Mouse (Mus musculus): ENCODE data around the gene Cntn2. TPM values are rescaled to one million over a fixed set of nuclear protein-coding genes. Genes with fewer than 3 reads are reported as not detected.
A peak's percentile ranks its signal among the peaks of the same experiment; 100 is the strongest.

Cntn2 gene
- polyA plus RNA-seq, 1 experiment from 2014 or later: 0.16 TPM

- Histone ChIP-seq H3K4me1 (peaks cover 31% of the 10 kb centered on the region), H3K9me3 (no peaks in the 10 kb centered on the region), H3K4me2 (no peak overlapping the region), H3K9ac (no peak overlapping the region), H3K4me3 (no peak overlapping the region), H3K27ac (no peak overlapping the region), H3K27me3 (peaks cover 43% of the 10 kb centered on the region), H3K36me3 (no peaks in the 10 kb centered on the region)
- WGBS: 14% methylated on average over 5 of the region's 5 CpGs
- ATAC-seq (ENCODE audit: borderline replicate concordance, extremely low read depth, low FRiP score, low TSS enrichment): 0 out of 2 replicates have a peak, but pooled peaks have one; percentile 11
Measured at GRCm38 (mm10) chr1:132541824-132542599, 1.0 kb downstream of the Cntn2 start.

DNA sequence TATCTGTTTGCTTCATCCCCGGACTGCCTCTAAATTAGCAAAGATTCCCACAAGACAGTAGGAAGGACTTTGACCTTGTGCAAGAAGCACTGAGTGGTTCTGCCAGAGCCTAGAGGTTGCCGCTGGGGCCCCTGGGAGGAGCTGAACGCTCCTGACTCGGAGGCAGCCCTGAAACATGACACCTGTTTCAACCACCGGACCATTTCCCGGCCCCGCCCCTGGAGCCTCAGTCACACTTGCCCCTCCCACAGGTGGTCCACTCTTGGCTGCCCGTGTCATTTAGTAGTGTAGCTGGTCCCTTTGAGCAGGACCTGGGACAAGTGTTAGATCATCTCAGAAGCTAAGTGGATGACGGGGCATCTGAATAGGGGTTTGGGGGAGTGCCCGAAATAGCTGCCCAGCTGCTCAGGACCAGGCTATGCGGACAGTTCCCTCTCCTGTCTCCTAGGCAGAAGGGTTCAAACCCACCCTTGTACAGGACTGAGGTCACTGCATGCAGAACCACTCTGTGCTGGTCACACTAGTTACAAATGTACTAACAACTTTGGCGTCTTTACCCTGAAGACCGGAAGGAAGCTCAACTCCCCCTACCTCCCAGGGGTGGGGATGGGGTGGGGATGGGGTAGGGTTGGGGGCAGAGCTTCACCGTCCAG lies 1.8 kb downstream of the Cntn2 start:
- Histone ChIP-seq H3K27me3 (peaks cover 43% of the 10 kb centered on the region), H3K9me3 (no peaks in the 10 kb centered on the region), H3K9ac (no peak overlapping the region), H3K4me1 (peaks cover 31% of the 10 kb centered on the region), H3K4me2 (no peak overlapping the region), H3K36me3 (no peaks in the 10 kb centered on the region), H3K4me3 (no peak overlapping the region), H3K27ac (no peak overlapping the region)
- peak; percentile 53; the same call in 1 of the 2 replicates for ATAC-seq (ENCODE audit: borderline replicate concordance, extremely low read depth, low FRiP score, low TSS enrichment)
- 3% methylated on average over 14 of the region's 14 CpGs for WGBS

GRCm38 (mm10) chr1:132540701-132541100 lies 2.4 kb downstream of the Cntn2 start:
- WGBS: 31% methylated on average over 7 of the region's 7 CpGs
- no peak overlapping the region for H3K9ac ChIP-seq
- no peak overlapping the region for H3K4me2 ChIP-seq
- H3K4me3 ChIP-seq: no peak overlapping the region
- H3K9me3 ChIP-seq: no peaks in the 10 kb centered on the region
- ATAC-seq (ENCODE audit: borderline replicate concordance, extremely low read depth, low FRiP score, low TSS enrichment): no peak
- no peak overlapping the region for H3K27ac ChIP-seq
- H3K36me3 ChIP-seq: no peaks in the 10 kb centered on the region
- peaks cover 43% of the 10 kb centered on the region for H3K27me3 ChIP-seq
- H3K4me1 ChIP-seq: peaks cover 31% of the 10 kb centered on the region

- 75% methylated on average over 5 of the region's 5 CpGs for WGBS
- ATAC-seq (ENCODE audit: borderline replicate concordance, extremely low read depth, low FRiP score, low TSS enrichment): no peak
- Histone ChIP-seq H3K4me2 (no peak overlapping the region), H3K27me3 (peaks cover 26% of the 10 kb centered on the region), H3K9ac (no peak overlapping the region), H3K4me3 (no peak overlapping the region), H3K27ac (no peak overlapping the region), H3K9me3 (no peaks in the 10 kb centered on the region), H3K4me1 (peaks cover 34% of the 10 kb centered on the region), H3K36me3 (no peaks in the 10 kb centered on the region)
Measured at GRCm38 (mm10) chr1:132537736-132538135, 5.3 kb downstream of the Cntn2 start.

DNA sequence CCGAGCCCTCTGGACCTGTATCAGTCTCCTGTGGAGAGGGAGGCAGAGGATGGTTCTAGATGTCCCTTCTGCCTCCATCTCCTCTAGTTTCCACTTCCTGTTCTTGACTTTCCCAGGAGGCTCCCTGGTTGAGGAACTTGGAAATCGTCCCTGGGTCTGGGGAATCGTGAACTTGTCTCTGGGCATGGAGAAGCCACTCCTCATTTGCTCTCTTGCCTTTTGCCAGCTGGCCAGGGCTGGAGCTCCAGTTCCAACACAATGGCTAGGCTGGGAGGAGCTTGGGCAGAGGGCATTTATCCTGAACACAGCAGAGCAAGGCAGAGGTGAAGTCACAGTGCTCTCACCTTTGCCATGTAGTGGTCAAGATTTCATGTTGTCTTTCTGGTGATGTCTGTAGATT lies 6.6 kb downstream of the Cntn2 start:
- Histone ChIP-seq H3K36me3 (no peaks in the 10 kb centered on the region), H3K27ac (no peak overlapping the region), H3K9ac (no peak overlapping the region), H3K4me2 (no peak overlapping the region), H3K4me1 (peaks cover 23% of the 10 kb centered on the region), H3K27me3 (peaks cover 18% of the 10 kb centered on the region), H3K4me3 (no peak overlapping the region), H3K9me3 (no peaks in the 10 kb centered on the region)
- 68% methylated on average over 3 of the region's 3 CpGs for WGBS
- no peak for ATAC-seq (ENCODE audit: borderline replicate concordance, extremely low read depth, low FRiP score, low TSS enrichment)

DNA sequence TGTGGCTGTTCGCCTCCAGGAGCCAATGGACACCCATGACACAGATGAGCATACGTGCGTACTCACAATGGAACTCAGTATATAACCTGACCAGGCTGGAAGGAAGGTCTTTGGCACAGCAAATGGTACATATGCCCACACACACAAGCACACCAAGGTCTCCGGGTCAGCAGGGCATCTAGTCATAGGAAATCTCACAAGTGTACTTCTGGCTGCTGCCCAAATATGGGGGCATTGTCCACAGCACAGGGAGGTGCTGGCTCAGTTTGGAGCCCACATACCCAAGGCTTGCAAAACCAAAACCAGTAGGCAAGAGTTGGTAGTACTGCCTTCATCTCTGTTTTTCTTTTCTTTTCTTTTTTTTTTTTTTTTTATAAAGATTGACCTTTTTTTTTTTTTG lies 7.5 kb downstream of the Cntn2 start:
- H3K4me1 ChIP-seq: peaks cover 14% of the 10 kb centered on the region

GRCm38 (mm10) chr1:132533840-132534239 lies 9.2 kb downstream of the Cntn2 start:
- ATAC-seq (ENCODE audit: borderline replicate concordance, extremely low read depth, low FRiP score, low TSS enrichment): no peak

More for the DNA sequence above, 7.5 kb downstream of the Cntn2 start:
- H3K9me3 ChIP-seq: no peaks in the 10 kb centered on the region
- no peak for ATAC-seq (ENCODE audit: borderline replicate concordance, extremely low read depth, low FRiP score, low TSS enrichment)
- H3K27me3 ChIP-seq: peaks cover 11% of the 10 kb centered on the region; the same call in 1 of the 2 replicates
- no peak overlapping the region for H3K4me3 ChIP-seq
- H3K9ac ChIP-seq: no peak overlapping the region
- 84% methylated on average over 4 of the region's 4 CpGs for WGBS
- H3K36me3 ChIP-seq: no peaks in the 10 kb centered on the region
- no peak overlapping the region for H3K4me2 ChIP-seq
- no peak overlapping the region for H3K27ac ChIP-seq

DNA sequence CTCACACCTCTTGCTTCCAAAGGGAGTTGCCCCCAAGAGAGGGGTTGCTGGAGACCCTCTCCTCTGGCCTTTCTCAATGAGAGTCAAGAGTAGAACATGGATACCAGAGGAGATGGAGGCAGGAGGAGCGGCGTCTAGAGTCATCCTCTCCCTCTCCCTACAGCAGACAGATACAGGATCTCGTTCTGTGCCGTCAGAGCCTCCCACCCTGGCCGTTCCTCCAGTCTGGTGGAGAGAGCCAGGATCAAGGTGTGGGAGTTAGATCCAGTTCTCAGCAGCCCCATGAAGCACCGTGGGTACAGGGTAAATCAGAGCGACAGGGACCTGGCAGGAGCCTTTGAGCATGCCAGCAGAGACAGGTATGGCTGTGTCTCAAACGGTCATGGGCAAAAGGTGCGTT lies 10.5 kb downstream of the Cntn2 start:
- no peak overlapping the region for H3K4me3 ChIP-seq
- no peaks in the 10 kb centered on the region for H3K36me3 ChIP-seq
- WGBS: 60% methylated on average over 9 of the region's 9 CpGs
- H3K9ac ChIP-seq: no peak overlapping the region
- no peaks in the 10 kb centered on the region for H3K9me3 ChIP-seq
- no peak overlapping the region for H3K27ac ChIP-seq
- ATAC-seq (ENCODE audit: borderline replicate concordance, extremely low read depth, low FRiP score, low TSS enrichment): no peak
- no peak overlapping the region for H3K4me2 ChIP-seq
- peaks cover 8% of the 10 kb centered on the region; the same call in 1 of the 2 replicates for H3K27me3 ChIP-seq
- 0 out of 2 replicates have a peak, but pooled peaks cover 7% of the 10 kb centered on the region for H3K4me1 ChIP-seq

More at GRCm38 (mm10) chr1:132533840-132534239, 9.2 kb downstream of the Cntn2 start:
- H3K27me3 ChIP-seq: peaks cover 8% of the 10 kb centered on the region; the same call in 1 of the 2 replicates
- no peaks in the 10 kb centered on the region for H3K36me3 ChIP-seq
- H3K4me3 ChIP-seq: no peak overlapping the region
- peaks cover 9% of the 10 kb centered on the region; the same call in 1 of the 2 replicates for H3K4me1 ChIP-seq
- no peak overlapping the region for H3K27ac ChIP-seq
- H3K9me3 ChIP-seq: no peaks in the 10 kb centered on the region
- H3K4me2 ChIP-seq: 0 out of 2 replicates have a peak overlapping the region, but pooled peaks have one; percentile 5
- no peak overlapping the region for H3K9ac ChIP-seq
- WGBS: 8% methylated on average over 8 of the region's 8 CpGs

DNA sequence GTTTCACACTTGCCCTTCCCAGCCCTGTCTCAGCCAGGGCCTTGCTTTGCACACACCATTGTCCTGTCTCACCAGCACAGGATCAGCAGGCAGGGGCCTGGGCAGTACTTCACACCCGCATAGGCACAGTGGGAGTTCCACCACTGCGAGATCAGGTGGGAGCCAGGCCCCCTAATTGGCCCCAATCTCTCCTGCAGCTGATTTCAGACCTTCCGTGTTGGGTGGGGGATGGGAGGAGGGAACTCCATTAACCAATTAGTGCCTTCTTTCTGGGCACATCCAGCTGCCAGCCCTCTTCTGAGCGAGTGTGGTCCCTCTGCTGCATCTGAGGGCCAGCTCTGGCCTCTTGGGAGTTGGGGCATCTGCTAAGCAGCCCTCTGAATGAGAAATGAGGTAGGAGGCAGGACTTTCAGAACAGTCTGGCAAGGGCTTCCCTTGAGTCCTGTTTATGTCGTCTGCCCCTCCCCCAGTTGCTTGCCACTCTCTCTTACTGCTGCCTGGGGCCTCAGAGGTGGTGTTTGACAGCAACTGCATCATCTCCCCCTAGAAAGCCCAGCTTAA lies 12.3 kb downstream of the Cntn2 start:
- no peak for ATAC-seq (ENCODE audit: borderline replicate concordance, extremely low read depth, low FRiP score, low TSS enrichment)

DNA sequence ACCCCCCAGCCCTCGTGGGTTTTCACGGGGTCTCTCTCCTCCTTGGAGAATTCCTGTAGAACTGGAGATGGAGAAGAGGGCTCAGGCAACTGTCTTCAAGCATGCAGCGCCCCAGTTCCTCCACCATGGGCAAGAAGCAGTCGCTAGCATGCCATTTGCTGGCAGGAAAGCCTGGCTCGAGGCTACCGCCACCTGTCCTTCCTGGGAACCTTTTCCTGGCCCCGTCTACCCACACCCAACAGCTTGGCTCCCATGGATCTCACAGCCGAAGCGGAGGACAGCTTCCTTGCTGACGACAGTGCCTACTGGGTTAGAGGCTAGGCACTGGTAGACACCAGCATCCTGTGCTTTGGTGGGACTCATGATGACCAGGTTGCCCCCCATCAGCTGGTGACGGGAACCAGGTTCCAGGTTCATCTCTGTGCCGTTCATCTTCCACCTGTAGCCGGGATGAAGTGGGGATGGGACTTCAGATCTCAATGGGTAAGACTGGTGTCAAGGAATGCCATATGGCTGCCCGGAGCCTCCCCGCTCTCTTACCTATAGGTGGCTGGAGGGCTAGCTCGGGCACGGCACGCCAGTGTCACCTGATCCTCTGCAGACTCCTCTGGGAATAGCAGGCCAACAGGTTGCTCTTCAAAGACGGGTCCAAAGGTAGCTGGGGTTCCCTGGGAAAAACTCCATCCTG lies 14.3 kb downstream of the Cntn2 start:
- Histone ChIP-seq H3K27me3 (peaks cover 12% of the 10 kb centered on the region; the same call in 1 of the 2 replicates), H3K4me2 (no peak overlapping the region), H3K9ac (no peak overlapping the region), H3K4me1 (0 out of 2 replicates have a peak, but pooled peaks cover 4% of the 10 kb centered on the region), H3K27ac (no peak overlapping the region), H3K9me3 (no peaks in the 10 kb centered on the region), H3K4me3 (no peak overlapping the region), H3K36me3 (no peaks in the 10 kb centered on the region)
- ATAC-seq (ENCODE audit: borderline replicate concordance, extremely low read depth, low FRiP score, low TSS enrichment): no peak
- WGBS: 80% methylated on average over 19 of the region's 19 CpGs

More for the DNA sequence above, 12.3 kb downstream of the Cntn2 start:
- H3K4me3 ChIP-seq: no peak overlapping the region
- 0 out of 2 replicates have a peak, but pooled peaks cover 7% of the 10 kb centered on the region for H3K4me1 ChIP-seq
- H3K4me2 ChIP-seq: no peak overlapping the region
- no peak overlapping the region for H3K27ac ChIP-seq
- H3K36me3 ChIP-seq: no peaks in the 10 kb centered on the region
- peaks cover 8% of the 10 kb centered on the region; the same call in 1 of the 2 replicates for H3K27me3 ChIP-seq
- no peaks in the 10 kb centered on the region for H3K9me3 ChIP-seq
- WGBS: 14% methylated on average over 5 of the region's 5 CpGs
- H3K9ac ChIP-seq: no peak overlapping the region

GRCm38 (mm10) chr1:132528071-132528470 lies 15.0 kb downstream of the Cntn2 start:
- Histone ChIP-seq H3K9ac (no peak overlapping the region), H3K27ac (no peak overlapping the region), H3K4me2 (no peak overlapping the region), H3K4me1 (no peaks in the 10 kb centered on the region), H3K9me3 (no peaks in the 10 kb centered on the region), H3K36me3 (no peaks in the 10 kb centered on the region), H3K27me3 (peaks cover 12% of the 10 kb centered on the region; the same call in 1 of the 2 replicates), H3K4me3 (no peak overlapping the region)
- 89% methylated on average over 13 of the region's 13 CpGs for WGBS
- no peak for ATAC-seq (ENCODE audit: borderline replicate concordance, extremely low read depth, low FRiP score, low TSS enrichment)
